Mouse (Mus musculus): ENCODE results near the gene Senp3. TPM values are rescaled to one million over a fixed set of nuclear protein-coding genes. Genes with fewer than 3 reads are reported as not detected.
"Not testable (repeated sequence)": the region's sequence is repeated elsewhere in the genome, so short reads cannot be mapped to it uniquely, and the experiment has no call there.

The Senp3 gene
- total RNA-seq, 2 experiments from 2014 or later, result 80.8 to 104 TPM

DNA sequence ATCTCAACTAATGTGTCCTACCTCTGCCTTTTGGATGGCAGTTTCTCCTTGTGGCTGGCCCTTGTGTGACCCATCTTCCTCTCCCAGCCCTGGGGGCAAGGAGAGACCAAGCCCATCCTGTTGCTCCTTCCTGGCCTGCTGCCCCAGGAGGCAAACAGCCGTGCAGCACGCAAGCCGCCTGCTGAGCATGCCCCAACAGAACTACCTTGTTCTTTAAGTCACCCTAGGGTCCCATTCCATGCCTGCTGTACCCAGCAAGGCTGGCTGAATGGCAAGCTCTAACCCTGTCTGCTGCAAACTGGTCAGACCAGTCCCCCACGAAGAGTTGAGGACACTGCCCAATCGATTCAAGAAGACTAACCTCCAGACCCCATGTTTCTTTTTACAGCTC lies 25.8 kb downstream of the Senp3 start:
- no peak for ATAC-seq (ENCODE audit: poor library complexity, severe bottlenecking)

GRCm38 (mm10) chr11:69655264-69656064 lies 26.4 kb downstream of the Senp3 start, which contains the start of gene Sox15:
TSS of gene Sox15 (plus strand) at chr11:69655314.
- ATAC-seq (ENCODE audit: poor library complexity, severe bottlenecking), result peak; percentile 68

DNA sequence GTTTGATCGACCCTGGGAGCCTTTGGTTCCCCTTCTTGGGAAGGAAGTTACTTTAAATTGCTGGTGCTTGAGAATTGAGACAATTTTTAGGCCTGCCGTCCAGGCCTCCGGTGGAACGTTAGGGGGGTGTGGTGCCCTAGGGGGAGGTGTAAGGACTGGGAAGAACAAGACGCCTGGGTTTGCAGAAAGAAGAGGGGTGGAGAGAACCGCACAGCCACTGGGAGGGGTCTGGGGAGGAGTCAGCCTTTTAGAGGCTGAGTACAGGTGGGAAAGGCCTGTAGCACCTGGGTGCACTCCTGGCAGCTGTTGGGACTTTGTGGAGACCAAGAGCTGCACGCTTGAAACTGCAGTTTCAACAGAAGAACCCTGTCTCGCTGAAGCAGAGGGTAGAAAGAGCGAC lies 27.1 kb downstream of the Senp3 start:
- no peak for ATAC-seq (ENCODE audit: poor library complexity, severe bottlenecking)

DNA sequence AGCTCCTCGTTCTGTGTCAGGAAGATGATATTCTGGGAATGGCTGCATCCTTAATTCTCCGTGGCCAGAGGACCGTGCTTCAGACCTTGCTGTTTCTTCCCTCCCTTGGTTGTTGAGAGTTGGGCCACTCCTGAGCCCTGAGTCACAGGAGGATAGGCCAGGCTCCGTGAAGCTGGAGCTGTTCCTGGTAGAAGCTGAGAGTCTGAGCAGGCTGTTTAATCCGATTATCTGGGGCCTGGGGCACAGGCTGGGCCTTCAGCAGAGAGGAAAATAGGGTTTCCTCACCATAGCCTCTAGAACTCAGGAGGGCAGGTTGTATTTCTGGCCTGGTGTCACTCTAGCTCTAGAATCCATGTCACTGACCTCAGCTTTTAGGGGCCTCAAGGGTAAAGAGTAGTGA lies 28.5 kb downstream of the Senp3 start:
- no peak for ATAC-seq (ENCODE audit: poor library complexity, severe bottlenecking)

DNA sequence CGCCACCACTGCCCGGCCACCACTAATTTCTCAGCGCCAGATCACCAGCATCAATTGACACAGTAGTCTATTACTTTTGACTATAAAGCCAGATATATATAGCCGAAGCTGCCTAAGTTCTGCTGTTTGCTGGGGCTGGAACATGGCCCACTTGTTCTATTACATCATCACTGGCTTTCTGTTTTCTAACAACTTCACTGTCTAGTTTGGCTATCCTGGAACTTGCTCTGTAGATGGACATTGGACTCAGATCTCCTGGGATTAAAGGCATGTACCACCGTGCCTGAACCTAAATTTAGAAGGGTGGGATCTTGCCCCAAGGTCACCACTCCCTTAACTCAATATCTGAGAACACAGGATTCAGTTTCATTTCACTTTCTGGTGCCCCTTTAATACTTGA lies 36.0 kb downstream of the Senp3 start:
- ATAC-seq (ENCODE audit: poor library complexity, severe bottlenecking), result no peak

DNA sequence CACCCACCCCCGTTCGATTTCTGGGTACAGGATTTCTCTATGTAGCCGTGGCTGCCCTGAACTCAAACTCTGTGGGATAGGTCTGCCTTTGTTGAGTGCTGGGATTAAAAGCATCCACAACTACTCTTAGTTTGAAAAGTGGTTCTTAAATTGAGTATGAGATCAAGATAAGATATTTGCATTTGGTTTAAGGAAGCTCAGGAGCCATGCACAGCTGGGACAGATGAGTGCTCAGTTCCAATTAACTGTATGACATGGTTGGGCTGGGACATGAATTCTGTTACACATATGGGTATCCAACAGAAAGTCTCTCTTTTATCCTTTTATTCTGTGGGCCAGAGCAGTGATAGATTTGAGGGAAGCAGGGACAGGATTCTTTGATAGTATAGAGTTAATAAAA lies 46.4 kb downstream of the Senp3 start:
- ATAC-seq (ENCODE audit: poor library complexity, severe bottlenecking), result no peak

DNA sequence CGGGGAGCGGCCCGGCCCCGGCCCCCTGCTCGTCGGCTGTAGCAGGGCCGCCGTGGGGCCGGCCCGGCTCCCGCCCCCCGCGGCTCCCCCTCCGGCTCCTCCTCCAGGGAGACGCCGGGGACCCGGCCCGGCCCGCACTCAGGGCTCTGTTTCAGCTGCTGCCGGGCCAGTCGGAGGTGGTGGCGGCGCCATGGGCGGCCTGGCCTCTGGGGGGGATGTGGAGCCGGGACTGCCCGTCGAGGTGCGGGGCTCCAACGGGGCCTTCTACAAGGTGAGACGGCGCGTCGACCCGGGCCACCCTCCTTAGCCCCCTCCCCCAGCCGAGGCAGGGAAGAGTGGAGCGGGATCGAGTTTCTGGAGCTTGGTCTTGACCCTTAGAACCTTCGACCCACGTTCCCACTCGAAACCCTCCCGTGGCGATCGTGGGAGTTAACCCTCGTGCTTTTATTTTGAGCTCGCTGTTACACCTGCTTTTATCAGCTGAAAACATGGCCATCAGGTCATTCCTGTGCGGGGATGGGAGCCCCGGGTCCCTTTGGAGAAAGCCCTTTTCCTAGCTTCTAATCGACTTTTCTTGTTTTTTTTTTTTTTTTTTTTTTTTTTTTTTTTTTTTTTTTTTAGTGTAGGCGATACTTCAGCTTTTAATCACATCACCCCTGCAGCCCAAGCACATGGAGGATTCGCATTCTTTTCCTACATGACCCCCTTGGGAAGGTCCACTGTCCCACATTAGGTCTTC lies 48.6 kb downstream of the Senp3 start:
- ATAC-seq (ENCODE audit: poor library complexity, severe bottlenecking), result peak; percentile 12

DNA sequence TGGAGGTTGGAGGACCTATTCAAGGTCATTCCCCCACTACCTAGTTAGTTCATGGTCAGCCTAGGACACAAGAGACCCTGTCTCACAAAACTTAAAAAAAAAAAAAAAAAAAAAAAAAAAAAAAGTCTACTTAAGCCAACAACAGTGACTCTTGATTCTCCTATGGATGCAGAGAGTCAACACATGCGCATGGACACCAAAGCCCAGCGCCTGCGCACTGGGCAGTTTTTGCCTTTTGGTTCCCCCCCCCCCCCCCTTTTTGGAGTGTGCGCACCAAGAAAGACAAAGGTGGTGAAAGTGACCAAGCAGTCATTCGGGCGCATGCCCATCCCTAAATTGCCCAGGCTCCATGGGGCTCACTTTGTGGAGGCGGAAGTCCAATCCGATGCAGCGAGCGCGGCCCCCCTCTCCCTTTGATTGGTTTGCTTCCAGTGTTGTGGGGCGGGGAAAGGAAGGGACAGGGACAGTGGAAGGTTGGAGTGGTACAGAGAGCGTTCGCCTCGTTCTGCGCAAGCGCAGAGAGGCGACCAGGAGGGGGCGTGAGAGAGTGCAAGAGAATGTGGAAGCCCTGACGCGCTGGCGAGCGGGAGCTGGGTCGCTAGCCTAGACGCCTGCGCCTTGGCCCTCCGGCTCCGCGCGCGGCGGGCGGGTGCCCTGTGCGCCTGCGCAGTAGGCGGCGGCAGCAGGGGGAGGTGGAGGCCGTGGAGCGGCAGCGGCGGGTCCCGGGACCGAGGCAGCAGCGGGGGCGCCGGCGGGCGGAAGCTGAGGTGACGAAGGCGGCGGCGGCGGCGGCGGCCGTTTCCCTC lies 49.4 kb downstream of the Senp3 start, which contains the start of gene Fxr2:
Fxr2 (plus strand) TSS at position 707 of the 806 bp plus-strand sequence.
- peak; percentile 93 for ATAC-seq (ENCODE audit: poor library complexity, severe bottlenecking)

DNA sequence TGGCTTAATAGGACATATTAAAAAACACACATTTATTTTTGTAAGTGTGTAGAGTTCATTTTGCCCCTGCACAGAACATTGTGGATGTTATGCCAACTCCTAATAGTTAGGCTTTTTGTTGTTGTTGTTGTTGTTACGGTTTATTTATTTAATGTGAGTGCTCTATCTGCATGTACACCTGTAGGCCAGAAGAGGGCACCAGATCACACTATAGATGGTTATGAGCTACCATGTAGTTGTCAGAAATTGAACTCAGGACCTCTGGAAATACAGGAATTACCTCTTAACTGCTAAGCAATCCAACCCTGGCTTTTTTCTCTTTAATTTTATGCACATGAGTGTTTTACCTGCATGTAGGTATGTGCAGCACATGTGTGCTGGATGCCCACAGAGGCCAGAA lies 52.1 kb downstream of the Senp3 start:
- ATAC-seq (ENCODE audit: poor library complexity, severe bottlenecking), result no peak

DNA sequence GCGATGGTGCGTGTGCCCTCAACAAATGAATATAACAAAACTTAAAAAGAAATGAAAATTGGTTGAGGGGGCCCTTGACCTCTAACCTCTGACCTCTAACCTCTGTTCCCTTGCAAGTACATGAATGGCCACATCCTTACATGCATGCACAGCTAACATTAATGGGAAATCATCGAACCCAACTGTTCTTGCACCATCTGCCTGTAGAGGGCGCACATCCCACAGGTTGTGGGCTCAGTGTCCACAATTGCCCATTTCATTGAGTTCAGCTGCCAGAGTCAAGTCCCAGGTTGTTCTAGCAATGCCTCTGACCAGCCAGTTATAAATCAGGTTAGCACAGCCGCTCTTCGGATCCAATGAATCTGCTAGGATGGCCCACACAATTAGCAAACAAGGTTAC lies 53.6 kb downstream of the Senp3 start:
- peak; percentile 55 for ATAC-seq (ENCODE audit: poor library complexity, severe bottlenecking)

DNA sequence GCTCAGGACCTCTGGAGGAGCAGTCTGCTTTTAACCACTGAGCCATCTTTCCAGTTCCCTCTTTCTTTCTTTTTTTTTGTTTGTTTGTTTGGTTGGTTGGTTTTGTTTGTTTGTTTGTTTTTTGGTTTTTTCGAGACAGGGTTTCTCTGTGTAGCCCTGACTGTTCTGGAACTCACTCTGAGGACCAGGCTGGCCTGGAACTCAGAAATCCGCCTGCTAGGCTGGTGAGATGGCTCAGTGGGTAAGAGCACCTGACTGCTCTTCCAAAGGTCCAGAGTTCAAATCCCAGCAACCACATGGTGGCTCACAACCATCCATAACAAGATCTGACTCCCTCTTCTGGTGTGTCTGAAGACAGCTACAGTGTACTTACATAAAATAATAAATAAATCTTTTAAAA lies 57.5 kb downstream of the Senp3 start:
- not testable (repeated sequence) for ATAC-seq (ENCODE audit: poor library complexity, severe bottlenecking)

Other genes starting within 250 kb of the Senp3 start
Only the 30 nearest of the 35 such genes appear.
- gene Dnah2, start 133.0 kb downstream of the Senp3 start, total RNA-seq (2015), result 0.54 and 1.8 TPM in 2 replicates
- 2.1 and 8.0 TPM in 2 replicates for gene Dnah2, start 133.0 kb downstream of the Senp3 start, total RNA-seq (2017)
- 0.11 TPM in 1 of 2 replicates, not detected in the other for gene Efnb3, start 121.9 kb downstream of the Senp3 start, total RNA-seq (2015)
- 0.45 TPM in 1 of 2 replicates, not detected in the other for gene Efnb3, start 121.9 kb downstream of the Senp3 start, total RNA-seq (2017)
- gene Wrap53, start 101.8 kb downstream of the Senp3 start, total RNA-seq (2015), result 11.8 and 12.2 TPM in 2 replicates
- gene Wrap53, start 101.8 kb downstream of the Senp3 start, total RNA-seq (2017), result 5.3 and 5.9 TPM in 2 replicates
- 59.2 and 64.7 TPM in 2 replicates for gene Trp53, start 101.7 kb downstream of the Senp3 start, total RNA-seq (2015)
- gene Trp53, start 101.7 kb downstream of the Senp3 start, total RNA-seq (2017), result 21.8 and 28.3 TPM in 2 replicates
- 0.91 and 2.2 TPM in 2 replicates for gene Atp1b2, start 76.1 kb downstream of the Senp3 start, total RNA-seq (2015)
- 0.26 and 0.45 TPM in 2 replicates for gene Atp1b2, start 76.1 kb downstream of the Senp3 start, total RNA-seq (2017)
- not detected in 2 replicates for gene Shbg, start 64.2 kb downstream of the Senp3 start, total RNA-seq (2015)
- gene Shbg, start 64.2 kb downstream of the Senp3 start, total RNA-seq (2017), result not detected in 2 replicates
- not detected in 2 replicates for gene Sat2, start 60.1 kb downstream of the Senp3 start, total RNA-seq (2015)
- gene Sat2, start 60.1 kb downstream of the Senp3 start, total RNA-seq (2017), result not detected in 2 replicates
- gene Fxr2, start 49.1 kb downstream of the Senp3 start, total RNA-seq (2015), result 25.3 and 29.0 TPM in 2 replicates
- 33.3 and 36.5 TPM in 2 replicates for gene Fxr2, start 49.1 kb downstream of the Senp3 start, total RNA-seq (2017)
- gene Sox15, start 26.8 kb downstream of the Senp3 start, total RNA-seq (2015), result not detected in 2 replicates
- gene Sox15, start 26.8 kb downstream of the Senp3 start, total RNA-seq (2017), result 0.22 TPM in 1 of 2 replicates, not detected in the other
- gene Mpdu1, start 19.4 kb downstream of the Senp3 start, total RNA-seq (2015), result 34.9 and 40.9 TPM in 2 replicates
- 55.7 and 56.5 TPM in 2 replicates for gene Mpdu1, start 19.4 kb downstream of the Senp3 start, total RNA-seq (2017)
- gene Cd68, start 15.9 kb downstream of the Senp3 start, total RNA-seq (2015), result 302 and 304 TPM in 2 replicates
- 195 and 219 TPM in 2 replicates for gene Cd68, start 15.9 kb downstream of the Senp3 start, total RNA-seq (2017)
- 457 and 494 TPM in 2 replicates for gene Eif4a1, start 9.7 kb downstream of the Senp3 start, total RNA-seq (2015)
- gene Eif4a1, start 9.7 kb downstream of the Senp3 start, total RNA-seq (2017), result 511 and 523 TPM in 2 replicates
- gene Tnfsf13, start 3.7 kb upstream of the Senp3 start, total RNA-seq (2015), result 37.7 and 47.2 TPM in 2 replicates
- 74.3 and 78.9 TPM in 2 replicates for gene Tnfsf13, start 3.7 kb upstream of the Senp3 start, total RNA-seq (2017)
- gene Tnfsf12, start 13.8 kb upstream of the Senp3 start, total RNA-seq (2015), result 25.5 and 25.9 TPM in 2 replicates
- gene Tnfsf12, start 13.8 kb upstream of the Senp3 start, total RNA-seq (2017), result 3.2 and 4.9 TPM in 2 replicates
- 11.6 and 13.6 TPM in 2 replicates for gene Tnfsfm13, start 14.0 kb upstream of the Senp3 start, total RNA-seq (2015)
- gene Tnfsfm13, start 14.0 kb upstream of the Senp3 start, total RNA-seq (2017), result 8.5 and 12.2 TPM in 2 replicates
- 116 and 118 TPM in 2 replicates for gene Polr2a, start 76.6 kb upstream of the Senp3 start, total RNA-seq (2015)
- 38.6 and 42.9 TPM in 2 replicates for gene Polr2a, start 76.6 kb upstream of the Senp3 start, total RNA-seq (2017)
- gene Slc35g3, start 79.9 kb upstream of the Senp3 start, total RNA-seq (2015), result not detected in 2 replicates
- gene Slc35g3, start 79.9 kb upstream of the Senp3 start, total RNA-seq (2017), result not detected in 2 replicates
- 1.6 and 2.6 TPM in 2 replicates for gene Zbtb4, start 83.8 kb upstream of the Senp3 start, total RNA-seq (2015)
- 1.4 and 2.4 TPM in 2 replicates for gene Zbtb4, start 83.8 kb upstream of the Senp3 start, total RNA-seq (2017)
- 0.32 and 0.36 TPM in 2 replicates for gene Chrnb1, start 113.9 kb upstream of the Senp3 start, total RNA-seq (2015)
- 0.16 TPM in 1 of 2 replicates, not detected in the other for gene Chrnb1, start 113.9 kb upstream of the Senp3 start, total RNA-seq (2017)
- 0.14 TPM in 1 of 2 replicates, not detected in the other for gene Fgf11, start 119.8 kb upstream of the Senp3 start, total RNA-seq (2015)
- not detected in 2 replicates for gene Fgf11, start 119.8 kb upstream of the Senp3 start, total RNA-seq (2017)
- not detected in 2 replicates for gene Tmem102, start 123.5 kb upstream of the Senp3 start, total RNA-seq (2015)
- gene Tmem102, start 123.5 kb upstream of the Senp3 start, total RNA-seq (2017), result not detected in 2 replicates
- not detected in 2 replicates for gene Gm39566, start 133.2 kb upstream of the Senp3 start, total RNA-seq (2015)
- gene Gm39566, start 133.2 kb upstream of the Senp3 start, total RNA-seq (2017), result not detected in 2 replicates
- not detected in 2 replicates for gene Spem2, start 136.4 kb upstream of the Senp3 start, total RNA-seq (2015)
- gene Spem2, start 136.4 kb upstream of the Senp3 start, total RNA-seq (2017), result not detected in 2 replicates
- not detected in 2 replicates for gene Spem1, start 140.1 kb upstream of the Senp3 start, total RNA-seq (2015)
- not detected in 2 replicates for gene Spem1, start 140.1 kb upstream of the Senp3 start, total RNA-seq (2017)
- 0.20 and 0.48 TPM in 2 replicates for gene Nlgn2, start 155.7 kb upstream of the Senp3 start, total RNA-seq (2015)
- 0.16 and 0.88 TPM in 2 replicates for gene Nlgn2, start 155.7 kb upstream of the Senp3 start, total RNA-seq (2017)
- gene Tmem256, start 156.4 kb upstream of the Senp3 start, total RNA-seq (2015), result 217 and 226 TPM in 2 replicates
- 117 and 158 TPM in 2 replicates for gene Tmem256, start 156.4 kb upstream of the Senp3 start, total RNA-seq (2017)
- gene Plscr3, start 164.3 kb upstream of the Senp3 start, total RNA-seq (2015), result 19.8 and 23.7 TPM in 2 replicates
- 10.8 and 18.1 TPM in 2 replicates for gene Plscr3, start 164.3 kb upstream of the Senp3 start, total RNA-seq (2017)
- gene Tnk1, start 176.6 kb upstream of the Senp3 start, total RNA-seq (2015), result not detected in 2 replicates
- 0.04 TPM in 1 of 2 replicates, not detected in the other for gene Tnk1, start 176.6 kb upstream of the Senp3 start, total RNA-seq (2017)
- not detected in 2 replicates for gene Tmem95, start 195.9 kb upstream of the Senp3 start, total RNA-seq (2015)
- not detected in 2 replicates for gene Tmem95, start 195.9 kb upstream of the Senp3 start, total RNA-seq (2017)
- 2.9 and 3.3 TPM in 2 replicates for gene Kctd11, start 199.3 kb upstream of the Senp3 start, total RNA-seq (2015)
- 3.0 and 3.3 TPM in 2 replicates for gene Kctd11, start 199.3 kb upstream of the Senp3 start, total RNA-seq (2017)

All from megakaryocyte, adult 5-6 weeks (primary cell).